Mouse (Mus musculus) CH12.LX (cell line): Measurements from ENCODE around the gene Gm45799. TPM values are rescaled to one million over a fixed set of nuclear protein-coding genes. Genes with fewer than 3 reads are reported as not detected.

ENCODE experiments used
- DNase-seq: peaks from one replicate; pipeline ENCODE4 v3.0.0-alpha.2; 2013; ENCODE audit errors: extremely low read depth
- H3K27ac ChIP-seq: 2 replicates; pipeline ENCODE4 v1.5.1; 2012; ENCODE audit warnings: low read depth, mild to moderate bottlenecking, control low read depth, moderate library complexity; ENCODE audit not compliant: insufficient read depth
- H3K27me3 ChIP-seq: replicated peaks from 2 replicates; pipeline ENCODE3; 2012; ENCODE audit warnings: inconsistent platforms
- H3K36me3 ChIP-seq, 2 experiments: replicated peaks in 1 of 2; 2 replicates each; pipeline versions ENCODE3 to v1.6.1; 2012; ENCODE audit warnings: inconsistent platforms in 1 of 2, low read length in 1 of 2, mild to moderate bottlenecking in 1 of 2, mixed read lengths in 1 of 2, moderate library complexity in 1 of 2; ENCODE audit not compliant: control insufficient read depth in 1 of 2, insufficient read depth in 1 of 2
- H3K4me1 ChIP-seq, 2 experiments: 2 replicates each; pipeline ENCODE4 v1.6.1; 2012; ENCODE audit warnings: inconsistent platforms in 1 of 2, moderate library complexity in 1 of 2; ENCODE audit not compliant: insufficient read depth in 2 of 2, control insufficient read depth in 1 of 2
- H3K4me2 ChIP-seq: 2 replicates; pipeline ENCODE4 v1.6.1; 2012; ENCODE audit warnings: low read depth, mild to moderate bottlenecking, control low read depth; ENCODE audit not compliant: poor library complexity, insufficient read depth, severe bottlenecking
- H3K4me3 ChIP-seq, 3 experiments: fragments of 150-350 bp in 1 of 3; sonication (generic) in 1 of 3; replicated peaks in 1 of 3; 2 replicates each; pipeline versions ENCODE3 to v1.5.1; 2011 to 2012; ENCODE audit warnings: low read depth in 2 of 3, low read length in 2 of 3, mild to moderate bottlenecking in 2 of 3, moderate library complexity in 2 of 3, control low read depth in 1 of 3, improper control_type of control experiment in 1 of 3, inconsistent platforms in 1 of 3, mixed read lengths in 1 of 3; ENCODE audit not compliant: poor library complexity in 1 of 3
- H3K79me2 ChIP-seq: replicated peaks from 2 replicates; pipeline ENCODE4 v1.6.1; 2012; ENCODE audit warnings: mild to moderate bottlenecking, moderate library complexity; ENCODE audit not compliant: control insufficient read depth, poor library complexity, insufficient read depth, severe bottlenecking; ENCODE audit errors: extremely low read depth
- H3K9ac ChIP-seq: 2 replicates; pipeline ENCODE4 v1.6.1; 2012; ENCODE audit warnings: low read depth, mild to moderate bottlenecking, control low read depth, moderate library complexity; ENCODE audit not compliant: insufficient read depth
- H3K9me3 ChIP-seq: replicated peaks from 2 replicates; pipeline ENCODE3; 2012; ENCODE audit warnings: low read length, inconsistent platforms, mixed read lengths
- CHD1 ChIP-seq: IDR thresholded peaks from 2 replicates; pipeline ENCODE4 v1.6.1; 2012; ENCODE audit warnings: low read depth, low read length, improper control_type of control experiment, inconsistent platforms
- CHD2 ChIP-seq: IDR thresholded peaks from 2 replicates; pipeline ENCODE4 v1.6.1; 2011; ENCODE audit warnings: low read length, improper control_type of control experiment
- JUND ChIP-seq: conservative IDR thresholded peaks from 2 replicates; pipeline ENCODE4 v1.6.1; 2011; ENCODE audit warnings: low read depth, low read length, improper control_type of control experiment
- MAZ ChIP-seq: IDR thresholded peaks from 2 replicates; pipeline ENCODE4 v1.6.1; 2012; ENCODE audit warnings: low read depth, mild to moderate bottlenecking, inconsistent platforms, low read length, improper control_type of control experiment, moderate library complexity
- MEF2A ChIP-seq: IDR thresholded peaks from 2 replicates; pipeline ENCODE4 v1.6.1; 2014; ENCODE audit warnings: low read depth, mild to moderate bottlenecking, inconsistent platforms, low read length, improper control_type of control experiment, borderline replicate concordance
- MYC ChIP-seq: IDR thresholded peaks from 2 replicates; pipeline ENCODE4 v1.6.1; 2011; ENCODE audit warnings: low read depth, mild to moderate bottlenecking, improper control_type of control experiment, low read length
- NRF1 ChIP-seq: IDR thresholded peaks from 2 replicates; pipeline ENCODE4 v1.6.1; 2014; ENCODE audit warnings: low read depth, mild to moderate bottlenecking, inconsistent platforms, low read length, improper control_type of control experiment, moderate library complexity
- POLR2A ChIP-seq: IDR thresholded peaks from 2 replicates; pipeline ENCODE4 v1.6.1; 2011; ENCODE audit warnings: low read depth, mild to moderate bottlenecking, improper control_type of control experiment, low read length
- POLR2AphosphoS2 ChIP-seq: IDR thresholded peaks from 2 replicates; pipeline ENCODE4 v1.6.1; 2011; ENCODE audit warnings: low read depth, low read length, improper control_type of control experiment
- TCF12 ChIP-seq: IDR thresholded peaks from 2 replicates; pipeline ENCODE4 v1.6.1; 2014; ENCODE audit warnings: low read depth, mild to moderate bottlenecking, inconsistent platforms, low read length, improper control_type of control experiment
- USF1 ChIP-seq: IDR thresholded peaks from 2 replicates; pipeline ENCODE4 v1.6.1; 2014; ENCODE audit warnings: low read depth, mild to moderate bottlenecking, inconsistent platforms, low read length, improper control_type of control experiment
- ZC3H11A ChIP-seq: IDR thresholded peaks from 2 replicates; pipeline ENCODE4 v1.6.1; 2012; ENCODE audit warnings: low read depth, mild to moderate bottlenecking, inconsistent platforms, low read length, improper control_type of control experiment
- ZMIZ1 ChIP-seq: IDR thresholded peaks from 2 replicates; pipeline ENCODE4 v1.6.1; 2012; ENCODE audit warnings: low read depth, mild to moderate bottlenecking, inconsistent platforms, low read length, improper control_type of control experiment
- dilution Hi-C: fragments of 300-500 bp; cut with MboI; formaldehyde crosslinking; loops from 2 replicates; pipeline ENCODE4 v1.14.3; 2020; ENCODE audit warnings: low sequenced_read_pairs; ENCODE audit not compliant: extremely low pct_unique_long_range_greater_than_20kb, extremely low pct_ligation_motif_present
- in situ Hi-C: fragments of 300-500 bp; cut with MboI; formaldehyde crosslinking; loops from 3 replicates; pipeline ENCODE4 v1.14.3; 2019; ENCODE audit warnings: low sequenced_read_pairs, low pct_ligation_motif_present, low pct_unique_long_range_greater_than_20kb, mixed read lengths
- polyA plus RNA-seq: library from polyadenylated mRNA; unstranded; fragments of >175 nt; gene quantifications from 2 replicates; pipeline ENCODE4 v1.2.1, GENCODE M21; 2012; ENCODE audit warnings: low read depth; ENCODE audit not compliant: insufficient read length
- total RNA-seq, 2 experiments: library from RNA; depleted of rRNA; stranded (reverse); fragments of 300-350 nt in 1 of 2; fragments of >200 nt in 1 of 2; gene quantifications; 2 replicates each; pipeline ENCODE4 v1.2.3; 2012 to 2014

The Gm45799 gene
- total and polyA plus RNA-seq, 3 experiments = 51.6 to 54.4 (median 54.0) TPM

GRCm38 (mm10) chr7:105728701-105729428, 88.5 kb downstream of the Gm45799 start:
- H3K79me2 ChIP-seq = peaks cover under 1% of the 10 kb centered on the region; the same call in 1 of the 2 replicates
- no peak overlapping the region for H3K4me2 ChIP-seq
- H3K27me3 ChIP-seq = no peaks in the 10 kb centered on the region
- no peak overlapping the region for H3K27ac ChIP-seq
- H3K9ac ChIP-seq = no peak overlapping the region
- in situ Hi-C loops = no loop called here
- dilution Hi-C loops = no loop called here
- no peak overlapping the region for H3K4me3 ChIP-seq
- peaks cover 40 to 90% of the 10 kb centered on the region in 2 experiments for H3K36me3 ChIP-seq
- no peaks in the 10 kb centered on the region for H3K9me3 ChIP-seq
- no peak for DNase-seq
- peaks cover 0 to 17% of the 10 kb centered on the region in 2 experiments; a peak in 2 of 4 replicates for H3K4me1 ChIP-seq
- TF ChIP-seq NRF1 (no peak), CHD2 (no peak), MYC (no peak), MEF2A (no peak), POLR2A (no peak), POLR2AphosphoS2 (no peak)

- H3K27ac ChIP-seq = no peak overlapping the region
- H3K79me2 ChIP-seq = peaks cover 24% of the 10 kb centered on the region
- no peak overlapping the region for H3K9ac ChIP-seq
- H3K4me1 ChIP-seq = peaks cover 6 to 42% of the 10 kb centered on the region in 2 experiments
- H3K36me3 ChIP-seq = peaks cover 49 to 64% of the 10 kb centered on the region in 2 experiments
- no peak overlapping the region for H3K4me2 ChIP-seq
- DNase-seq = no peak
- dilution Hi-C loops = no loop called here
- in situ Hi-C loops = no loop called here
- TF ChIP-seq TCF12 = no peak
- TF ChIP-seq MAZ = no peak
- no peak for TF ChIP-seq USF1
- TF ChIP-seq CHD1 = no peak
- no peak for TF ChIP-seq JUND
- TF ChIP-seq ZMIZ1 = no peak
- TF ChIP-seq ZC3H11A = no peak
- no peaks in the 10 kb centered on the region for H3K27me3 ChIP-seq
- H3K9me3 ChIP-seq = no peaks in the 10 kb centered on the region
- H3K4me3 ChIP-seq = no peak overlapping the region
These were observed 93.5 kb downstream of the Gm45799 start for GRCm38 (mm10) chr7:105733836-105734235.

Other genes starting within 250 kb of the Gm45799 start
- 5.9 TPM in 2 replicates for gene Fam160a2, start 240.5 kb upstream of the Gm45799 start, total RNA-seq (2012; rRNA removed)
- gene Fam160a2, start 240.5 kb upstream of the Gm45799 start, total RNA-seq (2014; rRNA removed) = 3.1 and 3.5 TPM in 2 replicates
- gene Fam160a2, start 240.5 kb upstream of the Gm45799 start, polyA plus RNA-seq = 6.2 and 7.2 TPM in 2 replicates
- gene Cnga4, start 236.0 kb upstream of the Gm45799 start, total RNA-seq (2012; rRNA removed) = not detected in 2 replicates
- not detected in 2 replicates for gene Cnga4, start 236.0 kb upstream of the Gm45799 start, total RNA-seq (2014; rRNA removed)
- gene Cnga4, start 236.0 kb upstream of the Gm45799 start, polyA plus RNA-seq = not detected in 2 replicates
- gene Cckbr, start 214.8 kb upstream of the Gm45799 start, total RNA-seq (2012; rRNA removed) = not detected in 2 replicates
- not detected in 2 replicates for gene Cckbr, start 214.8 kb upstream of the Gm45799 start, total RNA-seq (2014; rRNA removed)
- gene Cckbr, start 214.8 kb upstream of the Gm45799 start, polyA plus RNA-seq = not detected in 2 replicates
- gene Cavin3, start 158.3 kb upstream of the Gm45799 start, total RNA-seq (2012; rRNA removed) = not detected in 2 replicates
- not detected in 2 replicates for gene Cavin3, start 158.3 kb upstream of the Gm45799 start, total RNA-seq (2014; rRNA removed)
- not detected in 2 replicates for gene Cavin3, start 158.3 kb upstream of the Gm45799 start, polyA plus RNA-seq
- 19.3 and 22.5 TPM in 2 replicates for gene Smpd1, start 86.2 kb upstream of the Gm45799 start, total RNA-seq (2012; rRNA removed)
- gene Smpd1, start 86.2 kb upstream of the Gm45799 start, total RNA-seq (2014; rRNA removed) = 13.7 and 16.9 TPM in 2 replicates
- gene Smpd1, start 86.2 kb upstream of the Gm45799 start, polyA plus RNA-seq = 13.7 and 17.9 TPM in 2 replicates
- 1.8 and 3.2 TPM in 2 replicates for gene Apbb1, start 58.9 kb upstream of the Gm45799 start, total RNA-seq (2012; rRNA removed)
- 1.2 and 3.3 TPM in 2 replicates for gene Apbb1, start 58.9 kb upstream of the Gm45799 start, total RNA-seq (2014; rRNA removed)
- 1.1 and 2.1 TPM in 2 replicates for gene Apbb1, start 58.9 kb upstream of the Gm45799 start, polyA plus RNA-seq
- gene Hpx, start 40.4 kb upstream of the Gm45799 start, total RNA-seq (2012; rRNA removed) = not detected in 2 replicates
- gene Hpx, start 40.4 kb upstream of the Gm45799 start, total RNA-seq (2014; rRNA removed) = not detected in 2 replicates
- gene Hpx, start 40.4 kb upstream of the Gm45799 start, polyA plus RNA-seq = not detected in 2 replicates
- gene Trim3, start 7.0 kb upstream of the Gm45799 start, total RNA-seq (2012; rRNA removed) = 3.5 and 4.7 TPM in 2 replicates
- 2.2 TPM in 2 replicates for gene Trim3, start 7.0 kb upstream of the Gm45799 start, total RNA-seq (2014; rRNA removed)
- 3.5 and 4.6 TPM in 2 replicates for gene Trim3, start 7.0 kb upstream of the Gm45799 start, polyA plus RNA-seq
- gene Timm10b, start 496 bp upstream of the Gm45799 start, total RNA-seq (2012; rRNA removed) = 103 and 115 TPM in 2 replicates
- 86.2 and 94.9 TPM in 2 replicates for gene Timm10b, start 496 bp upstream of the Gm45799 start, total RNA-seq (2014; rRNA removed)
- 89.6 and 99.3 TPM in 2 replicates for gene Timm10b, start 496 bp upstream of the Gm45799 start, polyA plus RNA-seq
- 50.1 and 57.7 TPM in 2 replicates for gene Arfip2, start 136 bp upstream of the Gm45799 start, total RNA-seq (2012; rRNA removed)
- gene Arfip2, start 136 bp upstream of the Gm45799 start, total RNA-seq (2014; rRNA removed) = 46.9 and 55.6 TPM in 2 replicates
- gene Arfip2, start 136 bp upstream of the Gm45799 start, polyA plus RNA-seq = 54.8 and 71.0 TPM in 2 replicates
- 0.04 and 0.08 TPM in 2 replicates for gene Dnhd1, start 10.3 kb downstream of the Gm45799 start, total RNA-seq (2012; rRNA removed)
- gene Dnhd1, start 10.3 kb downstream of the Gm45799 start, total RNA-seq (2014; rRNA removed) = 0.07 and 0.23 TPM in 2 replicates
- gene Dnhd1, start 10.3 kb downstream of the Gm45799 start, polyA plus RNA-seq = 0.31 and 0.41 TPM in 2 replicates
- 32.4 and 32.6 TPM in 2 replicates for gene Ilk, start 96.0 kb downstream of the Gm45799 start, total RNA-seq (2012; rRNA removed)
- 40.3 and 42.6 TPM in 2 replicates for gene Ilk, start 96.0 kb downstream of the Gm45799 start, total RNA-seq (2014; rRNA removed)
- 45.9 and 51.1 TPM in 2 replicates for gene Ilk, start 96.0 kb downstream of the Gm45799 start, polyA plus RNA-seq
- gene Rrp8, start 96.8 kb downstream of the Gm45799 start, total RNA-seq (2012; rRNA removed) = 28.7 and 43.7 TPM in 2 replicates
- 57.3 and 66.0 TPM in 2 replicates for gene Rrp8, start 96.8 kb downstream of the Gm45799 start, total RNA-seq (2014; rRNA removed)
- 84.2 and 133 TPM in 2 replicates for gene Rrp8, start 96.8 kb downstream of the Gm45799 start, polyA plus RNA-seq
- 259 and 331 TPM in 2 replicates for gene Taf10, start 103.8 kb downstream of the Gm45799 start, total RNA-seq (2012; rRNA removed)
- 259 and 461 TPM in 2 replicates for gene Taf10, start 103.8 kb downstream of the Gm45799 start, total RNA-seq (2014; rRNA removed)
- gene Taf10, start 103.8 kb downstream of the Gm45799 start, polyA plus RNA-seq = 297 and 330 TPM in 2 replicates
- gene Tpp1, start 111.7 kb downstream of the Gm45799 start, total RNA-seq (2012; rRNA removed) = 25.1 and 29.9 TPM in 2 replicates
- 13.8 and 19.1 TPM in 2 replicates for gene Tpp1, start 111.7 kb downstream of the Gm45799 start, total RNA-seq (2014; rRNA removed)
- 45.4 and 49.1 TPM in 2 replicates for gene Tpp1, start 111.7 kb downstream of the Gm45799 start, polyA plus RNA-seq
- gene Dchs1, start 147.1 kb downstream of the Gm45799 start, total RNA-seq (2012; rRNA removed) = 0.04 TPM in 1 of 2 replicates, not detected in the other
- not detected in 2 replicates for gene Dchs1, start 147.1 kb downstream of the Gm45799 start, total RNA-seq (2014; rRNA removed)
- 0.03 TPM in 1 of 2 replicates, not detected in the other for gene Dchs1, start 147.1 kb downstream of the Gm45799 start, polyA plus RNA-seq
- 306 and 329 TPM in 2 replicates for gene Mrpl17, start 170.5 kb downstream of the Gm45799 start, total RNA-seq (2012; rRNA removed)
- gene Mrpl17, start 170.5 kb downstream of the Gm45799 start, total RNA-seq (2014; rRNA removed) = 451 and 525 TPM in 2 replicates
- 379 and 399 TPM in 2 replicates for gene Mrpl17, start 170.5 kb downstream of the Gm45799 start, polyA plus RNA-seq